Mouse (Mus musculus): ENCODE measurements around the gene Dync1i1. TPM values are rescaled to one million over a fixed set of nuclear protein-coding genes. Genes with fewer than 3 reads are reported as not detected.

The Dync1i1 gene
- polyA plus RNA-seq, 1 experiment: not detected

DNA sequence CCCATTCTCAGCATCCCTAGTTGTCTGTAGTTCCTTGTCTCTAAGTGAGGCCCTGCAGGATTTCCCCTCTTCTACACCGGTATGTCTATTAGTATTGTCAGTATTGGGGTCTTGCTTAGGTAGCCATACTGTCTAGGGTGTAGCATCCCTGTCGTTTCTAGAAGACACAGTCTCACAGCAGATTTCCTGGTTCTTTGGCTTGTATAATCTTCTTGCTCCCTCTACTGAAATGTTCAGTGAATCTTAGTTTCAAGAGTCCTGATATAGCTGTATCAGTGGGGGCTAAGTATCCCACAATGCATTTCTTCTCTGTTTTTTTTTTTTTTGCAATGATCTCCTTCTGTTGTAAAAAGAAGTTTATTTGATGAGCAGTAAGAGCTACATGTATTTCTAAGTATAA is 69.9 kb downstream of the Dync1i1 start:
- no peaks in the 10 kb centered on the region for H3K27me3 ChIP-seq (ENCODE audit: control insufficient read depth)
- no peaks in the 10 kb centered on the region for H3K9me3 ChIP-seq (ENCODE audit: control insufficient read depth, low read length)
- TF ChIP-seq GATA1 (IDR thresholded peaks at IDR 0.05; ENCODE audit: low read length) (no peak), TAL1 (IDR thresholded peaks at IDR 0.05; ENCODE audit: low read length) (no peak)
- H3K36me3 ChIP-seq (ENCODE audit: control insufficient read depth): no peaks in the 10 kb centered on the region
- no peaks in the 10 kb centered on the region for H3K4me1 ChIP-seq (ENCODE audit: control insufficient read depth)
- H3K4me3 ChIP-seq (replicated peaks): no peak overlapping the region

- Histone ChIP-seq H3K4me3 (replicated peaks) (no peak overlapping the region), H3K27me3 (ENCODE audit: control insufficient read depth) (no peaks in the 10 kb centered on the region), H3K36me3 (ENCODE audit: control insufficient read depth) (no peaks in the 10 kb centered on the region), H3K9me3 (ENCODE audit: control insufficient read depth, low read length) (no peaks in the 10 kb centered on the region), H3K4me1 (ENCODE audit: control insufficient read depth) (no peaks in the 10 kb centered on the region)
- TF ChIP-seq TAL1 (IDR thresholded peaks at IDR 0.05; ENCODE audit: low read length) (no peak), GATA1 (IDR thresholded peaks at IDR 0.05; ENCODE audit: low read length) (no peak)
Measured at GRCm38 (mm10) chr6:5802124-5802839, 76.8 kb downstream of the Dync1i1 start.

DNA sequence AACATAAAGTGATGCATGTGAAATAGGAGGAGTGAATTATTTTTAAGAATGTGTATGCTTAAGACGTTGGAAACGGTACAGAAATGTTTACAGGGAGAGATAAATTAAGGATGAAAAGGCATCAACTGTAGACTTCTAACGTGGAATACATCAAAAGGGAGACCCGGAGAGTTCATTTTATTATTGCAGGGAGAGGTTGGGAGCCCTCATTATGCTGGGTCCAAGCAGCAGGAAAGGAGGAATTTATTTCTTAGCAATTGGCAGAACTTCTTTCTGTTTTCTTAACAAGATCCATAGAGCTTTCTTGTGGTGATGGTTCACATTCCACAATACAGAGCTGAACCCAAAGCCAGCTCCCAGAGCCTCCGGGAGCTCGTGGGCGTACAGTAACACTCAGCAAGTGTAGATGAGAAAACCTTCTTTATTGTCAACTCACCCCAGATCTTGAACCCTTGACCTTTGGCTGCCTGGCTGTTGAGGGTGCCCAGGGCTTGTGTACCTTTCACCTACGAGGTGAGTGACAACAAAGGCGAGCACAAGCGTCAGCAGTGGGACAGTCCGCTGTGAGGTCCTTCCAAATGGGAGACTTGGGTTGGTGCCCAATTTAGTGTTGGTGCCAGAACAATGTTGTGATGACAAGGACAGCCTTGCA is 77.5 kb downstream of the Dync1i1 start:
- Histone ChIP-seq H3K27me3 (ENCODE audit: control insufficient read depth) (no peaks in the 10 kb centered on the region), H3K36me3 (ENCODE audit: control insufficient read depth) (no peaks in the 10 kb centered on the region), H3K9me3 (ENCODE audit: control insufficient read depth, low read length) (no peaks in the 10 kb centered on the region), H3K4me1 (ENCODE audit: control insufficient read depth) (no peaks in the 10 kb centered on the region), H3K4me3 (replicated peaks) (no peak overlapping the region)
- TF ChIP-seq GATA1 (IDR thresholded peaks at IDR 0.05; ENCODE audit: low read length) (no peak), TAL1 (IDR thresholded peaks at IDR 0.05; ENCODE audit: low read length) (no peak)

DNA sequence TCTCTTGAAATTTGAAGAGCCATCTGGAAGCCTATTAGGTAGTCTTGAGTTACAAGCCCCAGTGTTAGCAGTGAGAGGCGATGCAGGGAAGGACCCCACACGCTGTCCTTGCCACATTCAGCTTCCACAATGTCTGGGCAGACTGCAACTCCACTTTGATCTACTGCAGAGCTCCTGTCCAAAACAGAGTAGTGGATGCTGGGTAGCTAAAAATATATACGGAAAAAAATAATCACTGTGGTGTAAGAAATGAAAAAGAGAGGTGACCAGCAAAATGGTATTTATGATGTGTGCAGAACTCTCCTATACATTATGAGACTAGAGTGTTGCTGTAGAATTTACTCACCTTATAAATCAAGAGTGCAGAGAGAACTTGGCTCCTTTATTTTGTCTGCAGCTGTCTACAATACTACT is 82.6 kb downstream of the Dync1i1 start:
- no peaks in the 10 kb centered on the region for H3K27me3 ChIP-seq (ENCODE audit: control insufficient read depth)
- H3K4me1 ChIP-seq (ENCODE audit: control insufficient read depth): no peaks in the 10 kb centered on the region
- H3K4me3 ChIP-seq (replicated peaks): no peak overlapping the region
- no peaks in the 10 kb centered on the region for H3K9me3 ChIP-seq (ENCODE audit: control insufficient read depth, low read length)
- TF ChIP-seq GATA1 (IDR thresholded peaks at IDR 0.05; ENCODE audit: low read length) (no peak), TAL1 (IDR thresholded peaks at IDR 0.05; ENCODE audit: low read length) (no peak)
- no peaks in the 10 kb centered on the region for H3K36me3 ChIP-seq (ENCODE audit: control insufficient read depth)

GRCm38 (mm10) chr6:5812076-5812475 is 86.6 kb downstream of the Dync1i1 start:
- TF ChIP-seq TAL1 (IDR thresholded peaks at IDR 0.05; ENCODE audit: low read length): no peak
- no peaks in the 10 kb centered on the region for H3K9me3 ChIP-seq (ENCODE audit: control insufficient read depth, low read length)
- no peak overlapping the region for H3K4me3 ChIP-seq (replicated peaks)
- H3K4me1 ChIP-seq (ENCODE audit: control insufficient read depth): no peaks in the 10 kb centered on the region
- H3K27me3 ChIP-seq (ENCODE audit: control insufficient read depth): no peaks in the 10 kb centered on the region
- no peaks in the 10 kb centered on the region for H3K36me3 ChIP-seq (ENCODE audit: control insufficient read depth)

DNA sequence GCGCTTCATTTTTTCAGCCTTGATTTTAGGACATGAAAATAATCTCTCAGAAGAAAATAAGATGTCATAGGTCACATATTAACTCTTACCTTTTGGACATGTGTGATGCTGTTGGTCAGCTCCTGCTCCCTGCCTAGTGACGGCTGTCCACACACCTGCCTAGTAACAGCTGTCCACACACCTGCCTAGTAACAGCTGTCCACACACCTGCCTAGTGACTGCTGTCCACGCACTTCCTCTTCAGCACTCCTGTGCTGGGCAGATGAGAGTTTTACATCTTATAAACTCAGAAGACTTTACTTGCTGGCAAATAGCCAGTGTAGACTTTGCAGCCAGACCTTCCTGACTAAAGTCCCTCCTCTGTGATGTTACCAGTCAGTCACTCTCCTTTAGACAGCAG is 94.2 kb downstream of the Dync1i1 start:
- no peaks in the 10 kb centered on the region for H3K9me3 ChIP-seq (ENCODE audit: control insufficient read depth, low read length)
- no peaks in the 10 kb centered on the region for H3K36me3 ChIP-seq (ENCODE audit: control insufficient read depth)
- no peak for TF ChIP-seq GATA1 (IDR thresholded peaks at IDR 0.05; ENCODE audit: low read length)
- H3K4me3 ChIP-seq (replicated peaks): no peak overlapping the region
- no peaks in the 10 kb centered on the region for H3K27me3 ChIP-seq (ENCODE audit: control insufficient read depth)
- H3K4me1 ChIP-seq (ENCODE audit: control insufficient read depth): no peaks in the 10 kb centered on the region

GRCm38 (mm10) chr6:5825461-5825860 is 100.0 kb downstream of the Dync1i1 start:
- Histone ChIP-seq H3K4me3 (replicated peaks) (no peak overlapping the region), H3K36me3 (ENCODE audit: control insufficient read depth) (no peaks in the 10 kb centered on the region), H3K4me1 (ENCODE audit: control insufficient read depth) (no peaks in the 10 kb centered on the region), H3K9me3 (ENCODE audit: control insufficient read depth, low read length) (no peaks in the 10 kb centered on the region), H3K27me3 (ENCODE audit: control insufficient read depth) (no peaks in the 10 kb centered on the region)
- no peak for TF ChIP-seq GATA1 (IDR thresholded peaks at IDR 0.05; ENCODE audit: low read length)
- no peak for TF ChIP-seq TAL1 (IDR thresholded peaks at IDR 0.05; ENCODE audit: low read length)

GRCm38 (mm10) chr6:5827064-5827463 is 101.6 kb downstream of the Dync1i1 start:
- H3K36me3 ChIP-seq (ENCODE audit: control insufficient read depth): no peaks in the 10 kb centered on the region
- H3K4me3 ChIP-seq (replicated peaks): no peak overlapping the region
- no peaks in the 10 kb centered on the region for H3K9me3 ChIP-seq (ENCODE audit: control insufficient read depth, low read length)
- no peaks in the 10 kb centered on the region for H3K27me3 ChIP-seq (ENCODE audit: control insufficient read depth)
- no peak for TF ChIP-seq GATA1 (IDR thresholded peaks at IDR 0.05; ENCODE audit: low read length)
- TF ChIP-seq TAL1 (IDR thresholded peaks at IDR 0.05; ENCODE audit: low read length): no peak
- no peaks in the 10 kb centered on the region for H3K4me1 ChIP-seq (ENCODE audit: control insufficient read depth)

DNA sequence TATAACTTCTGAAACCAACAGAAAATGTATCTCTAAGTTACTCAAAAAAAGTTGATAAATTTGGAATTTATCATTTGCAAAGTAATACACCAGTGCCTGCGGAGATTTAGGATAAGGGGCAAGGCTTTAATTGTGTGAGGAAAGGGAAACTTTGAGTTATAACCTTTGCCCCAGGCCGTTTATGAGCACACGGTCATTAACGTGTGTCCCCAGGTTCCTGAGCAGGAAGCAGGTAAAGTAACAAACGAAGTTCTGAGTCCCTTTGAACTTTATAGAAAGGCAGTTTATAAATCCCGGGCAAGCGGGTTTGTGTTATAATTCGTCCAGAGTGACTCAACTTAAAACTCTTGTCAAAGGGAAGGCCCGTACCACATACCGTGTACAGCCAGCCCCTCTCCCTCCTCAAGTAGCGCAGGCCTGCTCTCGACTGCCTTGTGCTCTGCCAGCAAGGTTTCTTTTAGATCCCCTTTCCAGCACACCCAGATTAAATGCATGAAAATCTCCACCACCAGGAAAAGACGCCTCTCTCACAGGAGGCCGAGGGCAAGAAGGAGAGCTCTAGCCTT is 103.1 kb downstream of the Dync1i1 start:
- H3K4me1 ChIP-seq (ENCODE audit: control insufficient read depth): no peaks in the 10 kb centered on the region
- H3K9me3 ChIP-seq (ENCODE audit: control insufficient read depth, low read length): no peaks in the 10 kb centered on the region
- no peaks in the 10 kb centered on the region for H3K27me3 ChIP-seq (ENCODE audit: control insufficient read depth)
- H3K36me3 ChIP-seq (ENCODE audit: control insufficient read depth): no peaks in the 10 kb centered on the region
- no peak overlapping the region for H3K4me3 ChIP-seq (replicated peaks)
- TF ChIP-seq TAL1 (IDR thresholded peaks at IDR 0.05; ENCODE audit: low read length) (no peak), GATA1 (IDR thresholded peaks at IDR 0.05; ENCODE audit: low read length) (no peak)
